Mouse (Mus musculus): Measurements from ENCODE around the gene Limd2.
"Not testable (repeated sequence)": the region's sequence is repeated elsewhere in the genome, so short reads cannot be mapped to it uniquely, and the experiment has no call there.

Gene Limd2

DNA sequence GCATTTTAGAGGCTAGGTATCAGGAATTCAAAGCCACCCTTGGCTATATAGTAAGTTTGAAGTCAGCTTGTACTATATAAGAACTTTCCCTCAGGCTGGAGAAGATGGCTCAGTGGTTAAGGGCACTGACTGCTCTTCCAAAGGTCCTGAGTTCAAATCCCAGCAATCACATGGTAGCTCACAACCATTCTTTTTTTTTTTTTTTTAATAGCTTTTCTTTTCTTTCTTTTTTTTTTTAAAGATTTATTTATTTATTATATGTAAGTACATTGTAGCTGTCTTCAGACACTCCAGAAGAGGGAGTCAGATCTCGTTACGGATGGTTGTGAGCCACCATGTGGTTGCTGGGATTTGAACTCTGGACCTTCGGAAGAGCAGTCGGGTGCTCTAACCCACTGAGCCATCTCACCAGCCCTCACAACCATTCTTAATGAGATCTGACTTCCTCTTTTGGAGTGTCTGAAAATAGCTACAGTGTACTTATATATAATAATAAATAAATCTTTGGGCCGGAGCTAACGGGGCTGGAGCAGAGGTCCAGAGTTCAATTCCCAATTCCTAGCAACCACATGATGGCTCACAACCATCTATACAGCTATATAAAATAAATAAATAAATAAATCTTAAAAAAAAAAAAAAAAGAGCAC is 33.8 kb downstream of the Limd2 start:
- not testable (repeated sequence) for DNase-seq (ENCODE audit: extremely low read depth, low read depth, low spot score)

DNA sequence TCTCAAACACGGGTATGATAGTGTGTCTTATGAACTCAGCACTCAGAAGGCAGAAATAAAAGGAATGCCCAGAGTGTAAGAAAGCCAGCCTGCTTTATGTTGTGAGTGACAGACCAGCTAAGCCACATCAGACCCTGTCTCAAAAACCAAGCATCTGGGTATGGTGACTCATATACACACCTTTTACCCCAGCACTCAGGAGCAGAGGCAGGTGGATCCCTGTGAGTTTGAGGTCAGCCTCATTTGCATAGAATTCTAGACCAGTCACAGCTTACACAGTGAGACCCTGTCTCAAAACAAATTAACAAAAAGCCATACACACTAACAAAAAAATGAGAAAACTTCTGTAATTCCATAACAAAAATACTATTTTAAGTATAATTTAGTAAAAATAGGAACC is 34.8 kb downstream of the Limd2 start:
- no peak for DNase-seq (ENCODE audit: extremely low read depth, low read depth, low spot score)

DNA sequence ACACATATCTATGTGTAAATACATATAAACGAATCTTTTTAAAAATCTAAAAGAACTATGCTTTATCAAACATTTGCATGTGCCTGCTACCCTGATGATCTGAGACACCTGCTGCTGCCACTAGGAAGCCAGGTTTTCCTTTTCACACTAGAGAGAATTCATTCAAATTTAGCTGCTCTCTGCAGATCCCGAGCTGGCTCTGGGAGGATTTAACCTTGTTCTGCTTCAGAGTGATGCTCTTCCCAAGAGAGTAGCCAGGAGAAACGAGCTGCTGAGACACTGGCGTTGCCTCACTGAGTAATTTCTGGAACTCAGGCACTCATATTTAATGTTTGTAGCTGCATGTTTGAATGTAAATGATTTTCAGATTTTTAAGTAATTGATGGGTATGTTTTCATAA is 35.9 kb downstream of the Limd2 start:
- DNase-seq (ENCODE audit: extremely low read depth, low read depth, low spot score), result no peak

DNA sequence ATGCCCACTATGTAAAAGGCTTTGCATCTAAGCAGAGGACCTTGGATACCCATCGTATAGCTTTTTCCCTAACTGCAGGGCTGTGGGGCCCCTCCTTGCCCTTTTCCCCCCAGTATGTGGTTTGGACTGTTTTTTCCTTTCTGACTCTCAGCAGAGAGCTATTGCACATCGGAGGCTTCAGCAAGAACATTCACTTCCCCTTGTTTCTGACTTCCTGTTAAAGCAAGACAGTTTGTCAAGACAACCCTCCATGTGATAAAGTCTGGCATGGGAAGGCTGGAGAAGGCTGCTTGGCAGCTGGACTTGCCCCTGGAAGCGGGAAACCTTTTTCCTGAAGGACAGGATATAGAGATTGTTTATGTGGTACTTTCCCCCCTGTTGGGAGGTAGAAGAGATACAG is 37.9 kb downstream of the Limd2 start:
- no peak for DNase-seq (ENCODE audit: extremely low read depth, low read depth, low spot score)

DNA sequence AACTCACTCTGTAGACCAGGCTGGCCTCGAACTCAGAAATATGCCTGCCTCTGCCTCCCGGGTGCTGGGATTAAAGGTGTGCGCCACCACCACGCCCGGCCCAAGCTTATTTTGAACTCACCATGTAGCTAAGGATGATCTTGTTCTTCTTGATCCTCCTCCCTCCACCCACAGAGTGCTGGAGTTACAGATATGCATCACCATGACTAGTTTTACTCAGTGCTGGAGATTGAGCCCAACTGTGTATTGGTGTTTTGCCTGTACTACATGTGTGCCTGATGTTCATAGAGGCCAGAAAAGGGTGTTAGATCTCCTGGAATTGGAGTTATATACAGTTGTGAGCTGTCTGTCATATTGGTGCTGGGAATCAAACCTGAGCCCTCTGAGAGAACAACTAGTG is 38.4 kb downstream of the Limd2 start:
- no peak for DNase-seq (ENCODE audit: extremely low read depth, low read depth, low spot score)

DNA sequence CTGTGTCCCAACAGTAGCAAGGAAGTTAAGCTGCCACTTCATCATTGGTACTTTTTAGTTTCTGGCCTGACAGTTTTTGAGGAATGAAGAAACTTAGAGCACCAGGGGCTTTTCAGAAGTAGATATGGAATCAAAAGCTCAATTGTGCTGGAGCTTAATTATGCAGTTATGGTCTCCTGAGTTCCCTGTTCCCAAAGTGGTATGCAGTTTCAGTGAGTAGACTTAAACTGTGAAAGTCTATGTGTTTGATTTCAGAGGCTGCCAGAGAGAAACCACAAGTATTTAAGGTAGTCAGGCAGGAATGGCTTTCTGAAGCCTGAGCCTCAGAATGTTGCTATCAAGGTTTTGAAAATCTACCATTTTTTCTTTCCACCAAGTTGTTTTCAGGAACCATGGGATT is 49.0 kb downstream of the Limd2 start:
- no peak for DNase-seq (ENCODE audit: extremely low read depth, low read depth, low spot score)
